Mouse (Mus musculus) Muller cell, postnatal 12 days (primary cell): Measurements from ENCODE around the gene Ufd1.
A peak's percentile ranks its signal among the peaks of the same experiment; 100 is the strongest.
"Not testable (repeated sequence)": the region's sequence is repeated elsewhere in the genome, so short reads cannot be mapped to it uniquely, and the experiment has no call there.

Experiments
- DNase-seq: peaks from one replicate; pipeline ENCODE4 v3.0.0-alpha.2; 2015; ENCODE audit errors: inconsistent ontology term

The Ufd1 gene

GRCm38 (mm10) chr16:18809001-18809400 lies 2.6 kb upstream of the Ufd1 start:
- no peak for DNase-seq

- no peak for DNase-seq
Observed at GRCm38 (mm10) chr16:18811032-18811431, 547 bp upstream of the Ufd1 start.

GRCm38 (mm10) chr16:18812385-18812910 lies 869 bp downstream of the Ufd1 start:
- no peak for DNase-seq

- no peak for DNase-seq
Observed at GRCm38 (mm10) chr16:18822356-18822755, 10.8 kb downstream of the Ufd1 start.

GRCm38 (mm10) chr16:18822925-18823324 lies 11.3 kb downstream of the Ufd1 start:
- DNase-seq: no peak

GRCm38 (mm10) chr16:18828630-18829029 lies 17.1 kb downstream of the Ufd1 start:
- no peak for DNase-seq

GRCm38 (mm10) chr16:18829102-18829501 lies 17.5 kb downstream of the Ufd1 start:
- no peak for DNase-seq

- no peak for DNase-seq
Observed at GRCm38 (mm10) chr16:18833486-18833885, 21.9 kb downstream of the Ufd1 start.

GRCm38 (mm10) chr16:18836073-18836467 lies 24.5 kb downstream of the Ufd1 start:
- no peak for DNase-seq

GRCm38 (mm10) chr16:18836468-18837208 lies 25.1 kb downstream of the Ufd1 start, which contains the start of the genes 2510002D24Rik and Gm28539:
2510002D24Rik (plus strand) TSS chr16:18836578.
Gm28539 (plus strand) TSS chr16:18836584.
- peak; percentile 88 for DNase-seq

- no peak for DNase-seq
Observed at GRCm38 (mm10) chr16:18838346-18838745, 26.8 kb downstream of the Ufd1 start.

GRCm38 (mm10) chr16:18846301-18846820 lies 34.8 kb downstream of the Ufd1 start:
- no peak for DNase-seq

- not testable (repeated sequence) for DNase-seq
Observed at GRCm38 (mm10) chr16:18849521-18850190, 38.1 kb downstream of the Ufd1 start.

- peak; percentile 27 for DNase-seq
Observed at GRCm38 (mm10) chr16:18858551-18858950, 47.0 kb downstream of the Ufd1 start.

- DNase-seq: peak; percentile 95
Observed at GRCm38 (mm10) chr16:18860186-18860585, 48.6 kb downstream of the Ufd1 start.

GRCm38 (mm10) chr16:18870495-18870894 lies 58.9 kb downstream of the Ufd1 start:
- DNase-seq: not testable (repeated sequence)

GRCm38 (mm10) chr16:18876091-18876441 lies 64.5 kb downstream of the Ufd1 start:
- DNase-seq: no peak

GRCm38 (mm10) chr16:18876442-18877308 lies 65.1 kb downstream of the Ufd1 start, which contains the start of the genes Mrpl40 and Hira:
Mrpl40 (minus strand) TSS chr16:18876862.
Hira (plus strand) TSS chr16:18877037.
- peak; percentile 97 for DNase-seq

GRCm38 (mm10) chr16:18877386-18878090 lies 66.0 kb downstream of the Ufd1 start:
- DNase-seq: peak; percentile 81

GRCm38 (mm10) chr16:18878091-18878720 lies 66.6 kb downstream of the Ufd1 start:
- no peak for DNase-seq
